In the genomic region with DNA sequence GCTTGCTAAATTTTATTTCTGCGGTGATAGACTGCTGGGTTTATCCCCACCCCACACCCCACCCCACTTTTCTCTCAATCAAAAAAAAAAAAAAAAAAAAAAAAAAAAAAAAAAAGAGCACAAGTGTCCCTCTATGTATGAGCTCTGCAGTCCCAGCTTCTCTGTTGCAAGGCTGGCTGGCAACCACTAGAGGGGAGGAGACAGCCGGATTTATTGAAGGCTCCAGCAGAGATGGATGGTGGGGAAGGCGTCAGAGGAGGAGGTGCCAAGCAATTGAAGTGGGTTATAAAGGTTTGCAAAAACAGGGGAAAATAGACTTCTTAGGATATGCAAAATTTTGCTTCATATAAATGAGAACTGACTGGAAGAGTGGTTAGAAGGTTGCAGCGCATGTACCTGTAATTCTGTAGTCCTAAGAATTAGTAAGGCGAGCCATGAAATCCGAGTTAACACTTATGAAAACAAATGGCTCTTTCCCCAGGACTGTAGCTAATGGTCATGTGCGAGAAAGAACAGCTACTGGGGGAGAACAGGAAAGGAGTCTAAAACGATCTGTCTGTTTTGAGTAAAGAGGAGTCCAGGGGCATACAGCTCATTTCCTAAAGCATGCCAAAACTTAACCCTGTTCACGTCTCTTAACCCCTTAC, we compare ENCODE assay signal across 8 mouse cellular contexts.
A peak's percentile ranks its signal among the peaks of the same experiment; 100 is the strongest.
DNase-seq lines count a peak whose midpoint lies in the region; ATAC-seq and TF ChIP-seq lines count a peak whose summit lies in the region.

No protein-coding gene starts in this region.

- intact Hi-C loops in heart, postnatal 25 days (cut with DNase I), result loop anchor here (5.0 to 10.0 kb wide), 2 partner anchors 414 to 882 kb away; no protein-coding TSS in a partner anchor

- H3K36me3 ChIP-seq in heart, embryonic 10.5 days, result no peaks in the 10 kb centered on the region
- no peaks in the 10 kb centered on the region for H3K36me3 ChIP-seq in heart, embryonic 16.5 days (ENCODE audit: control insufficient read depth, insufficient read depth)
- H3K36me3 ChIP-seq in liver, embryonic 14.5 days (replicated peaks; ENCODE audit: control insufficient read depth, insufficient read depth, low read depth), result no peaks in the 10 kb centered on the region

- peak; percentile 86 for DNase-seq in heart, embryonic 10.5 days (ENCODE audit: low spot score)
- no peak for DNase-seq in heart, postnatal 25 days (ENCODE audit: low spot score)
- DNase-seq in embryo, embryonic 10.5 days (ENCODE audit: low spot score), result peak; percentile 88
- peak; percentile 64 for DNase-seq in kidney, postnatal 14 days
- DNase-seq in liver, embryonic 14.5 days (ENCODE audit: low read depth in 3 of 3, low spot score in 3 of 3), result no peak
- DNase-seq in retina, postnatal 7 days (ENCODE audit: low read depth, low spot score), result peak; percentile 27
- DNase-seq in thymus, adult 18-20 months, result no peak

- TF ChIP-seq CTCF in liver, embryonic 14.5 days (IDR thresholded peaks at IDR 0.05; ENCODE audit: low read depth), result peak; percentile 36

- no peak overlapping the region; the same call in 1 of the 2 replicates for H3K27ac ChIP-seq in heart, embryonic 10.5 days
- no peak overlapping the region for H3K27ac ChIP-seq in heart, embryonic 16.5 days (ENCODE audit: low read length)
- H3K27ac ChIP-seq in liver, embryonic 14.5 days, result no peak overlapping the region

- H3K4me1 ChIP-seq in heart, embryonic 10.5 days, result 0 out of 2 replicates have a peak, but pooled peaks cover 3% of the 10 kb centered on the region
- H3K4me1 ChIP-seq in heart, embryonic 16.5 days (ENCODE audit: control insufficient read depth, insufficient read depth, low read length), result no peaks in the 10 kb centered on the region
- no peaks in the 10 kb centered on the region for H3K4me1 ChIP-seq in liver, embryonic 14.5 days (replicated peaks; ENCODE audit: control insufficient read depth in 2 of 2, insufficient read depth in 2 of 2, low read length in 1 of 2)

- peak overlapping the region; percentile 42 for H3K4me3 ChIP-seq in heart, embryonic 10.5 days
- H3K4me3 ChIP-seq in heart, embryonic 16.5 days (ENCODE audit: low read length), result peak overlapping the region; percentile 20
- H3K4me3 ChIP-seq in liver, embryonic 14.5 days (ENCODE audit: insufficient read depth in 1 of 2, low read depth in 2 of 2, low read length in 2 of 2), result no peak overlapping the region

- ATAC-seq in heart, embryonic 16.5 days (replicated peaks; ENCODE audit: extremely low read depth, insufficient read depth, low FRiP score), result no peak; the same call in 1 of the 2 replicates
- ATAC-seq in liver, embryonic 14.5 days (ENCODE audit: insufficient read depth), result no peak

- WGBS in heart, embryonic 10.5 days, result 17% methylated on average over 9 of the region's 9 CpGs
- WGBS in heart, embryonic 16.5 days, result 17% methylated on average over 9 of the region's 9 CpGs
- 18% methylated on average over 9 of the region's 9 CpGs for WGBS in liver, embryonic 14.5 days (ENCODE audit: insufficient replicate concordance)

- H3K9ac ChIP-seq in heart, embryonic 16.5 days (ENCODE audit: low read length), result no peak overlapping the region
- no peak overlapping the region for H3K9ac ChIP-seq in liver, embryonic 14.5 days (replicated peaks)

- no peaks in the 10 kb centered on the region for H3K27me3 ChIP-seq in heart, embryonic 10.5 days (ENCODE audit: insufficient read depth, poor library complexity, severe bottlenecking)
- no peaks in the 10 kb centered on the region for H3K27me3 ChIP-seq in heart, embryonic 16.5 days (ENCODE audit: control insufficient read depth, insufficient read depth, low read length)
- no peaks in the 10 kb centered on the region for H3K27me3 ChIP-seq in liver, embryonic 14.5 days (ENCODE audit: control insufficient read depth, insufficient read depth, low read length)

- no peak for TF ChIP-seq EP300 in liver, embryonic 14.5 days (IDR thresholded peaks at IDR 0.05; ENCODE audit: low read depth)

- peak overlapping the region; percentile 53 for H3K4me2 ChIP-seq in heart, embryonic 16.5 days (ENCODE audit: low read depth, low read length)
- no peak overlapping the region for H3K4me2 ChIP-seq in liver, embryonic 14.5 days (ENCODE audit: low read depth)

- H3K9me3 ChIP-seq in heart, embryonic 10.5 days, result no peaks in the 10 kb centered on the region
- H3K9me3 ChIP-seq in heart, embryonic 16.5 days (replicated peaks; ENCODE audit: control insufficient read depth, low read length), result no peaks in the 10 kb centered on the region
- no peaks in the 10 kb centered on the region for H3K9me3 ChIP-seq in liver, embryonic 14.5 days (ENCODE audit: control insufficient read depth, low read length)

Comparison
In these comparisons a context has a peak if more than half of its experiments do, and no peak if none do; other contexts are left out.
1. DNase-seq: peak in heart, embryonic 10.5 days (single experiment), embryo, embryonic 10.5 days (single experiment), kidney, postnatal 14 days (single experiment) and retina, postnatal 7 days (single experiment); none in heart, postnatal 25 days (single experiment), liver, embryonic 14.5 days (0 of 3) and thymus, adult 18-20 months (0 of 2).
2. H3K4me3 ChIP-seq: peak in heart, embryonic 10.5 days (single experiment) and heart, embryonic 16.5 days (single experiment); none in liver, embryonic 14.5 days (0 of 2).